Mouse (Mus musculus): ENCODE results near the gene Pak6. TPM values are rescaled to one million over a fixed set of nuclear protein-coding genes. Genes with fewer than 3 reads are reported as not detected.
A peak's percentile ranks its signal among the peaks of the same experiment; 100 is the strongest.

The Pak6 gene
- polyA plus RNA-seq, 1 experiment, result 10.9 TPM

DNA sequence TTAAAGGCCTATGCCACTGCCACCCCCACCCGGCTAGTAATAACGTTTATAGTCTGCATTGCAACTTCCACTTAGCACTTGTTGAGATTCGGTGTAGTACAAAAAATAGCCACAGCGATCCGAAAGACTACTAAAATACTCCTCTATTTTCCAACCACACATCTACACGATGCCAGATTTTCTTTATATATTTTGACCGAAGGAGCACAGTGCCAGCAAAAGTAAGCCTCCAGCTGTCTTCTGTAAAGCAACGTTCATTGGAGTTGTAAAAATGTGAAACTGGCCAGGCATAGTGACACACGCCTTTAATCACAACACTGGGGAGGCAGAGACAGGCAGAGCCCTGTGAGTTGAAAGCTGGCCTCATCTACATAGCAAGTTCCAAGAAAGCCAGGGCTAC, 78.1 kb downstream of the Pak6 start:
- Histone ChIP-seq H3K36me3 (ENCODE audit: control insufficient read depth, insufficient read depth, low read length) (no peaks in the 10 kb centered on the region), H3K27ac (ENCODE audit: insufficient read depth, low read depth, low read length) (no peak overlapping the region), H3K4me1 (ENCODE audit: control insufficient read depth, insufficient read depth, low read length) (no peaks in the 10 kb centered on the region; the same call in 1 of the 2 replicates), H3K4me3 (ENCODE audit: insufficient read depth, low read depth, low read length) (no peak overlapping the region), H3K27me3 (replicated peaks; ENCODE audit: control insufficient read depth, insufficient read depth, low read length) (no peaks in the 10 kb centered on the region)
- DNase-seq, result no peak
- WGBS, result 62% methylated on average over 9 of the region's 9 CpGs
- no peak for TF ChIP-seq POLR2A (IDR thresholded peaks at IDR 0.05; ENCODE audit: low read depth, low read length)
- no peak for TF ChIP-seq CTCF (conservative IDR thresholded peaks at IDR 0.05; ENCODE audit: insufficient read depth, insufficient read length, low read depth, low read length)

- TF ChIP-seq CTCF (conservative IDR thresholded peaks at IDR 0.05; ENCODE audit: insufficient read depth, insufficient read length, low read depth, low read length) (peak; percentile 69), POLR2A (IDR thresholded peaks at IDR 0.05; ENCODE audit: low read depth, low read length) (no peak)
- no peak overlapping the region for H3K27ac ChIP-seq (ENCODE audit: insufficient read depth, low read depth, low read length)
- H3K4me1 ChIP-seq (ENCODE audit: control insufficient read depth, insufficient read depth, low read length), result peaks cover 9% of the 10 kb centered on the region; the same call in 1 of the 2 replicates
- no peaks in the 10 kb centered on the region for H3K36me3 ChIP-seq (ENCODE audit: control insufficient read depth, insufficient read depth, low read length)
- H3K27me3 ChIP-seq (replicated peaks; ENCODE audit: control insufficient read depth, insufficient read depth, low read length), result no peaks in the 10 kb centered on the region
- 33% methylated on average over 8 of the region's 8 CpGs for WGBS
- no peak overlapping the region for H3K4me3 ChIP-seq (ENCODE audit: insufficient read depth, low read depth, low read length)
- DNase-seq, result peak; percentile 72
Observed at GRCm38 (mm10) chr2:118743261-118743943, 80.3 kb downstream of the Pak6 start.

DNA sequence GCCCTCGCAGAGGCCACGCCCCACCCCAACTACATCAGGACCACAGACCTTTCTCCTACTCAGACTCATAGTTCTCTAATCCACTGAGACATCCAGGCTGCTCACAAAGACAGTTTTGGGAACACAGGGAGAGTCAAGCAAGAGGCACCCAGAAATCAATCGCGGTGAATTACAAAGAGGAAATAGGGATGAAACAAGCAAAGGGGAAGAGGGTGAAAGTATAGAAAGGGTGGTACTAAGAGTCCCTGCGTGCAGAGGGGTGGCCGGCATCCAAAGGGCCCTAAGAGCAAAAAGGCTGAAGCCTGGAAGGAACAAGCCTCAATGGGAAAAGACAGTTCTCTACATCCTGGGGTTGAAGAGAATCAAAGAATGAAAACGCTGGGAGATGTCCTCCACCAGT, 81.5 kb downstream of the Pak6 start:
- no peak for DNase-seq
- TF ChIP-seq CTCF (conservative IDR thresholded peaks at IDR 0.05; ENCODE audit: insufficient read depth, insufficient read length, low read depth, low read length), result no peak
- TF ChIP-seq POLR2A (IDR thresholded peaks at IDR 0.05; ENCODE audit: low read depth, low read length), result no peak
- no peak overlapping the region for H3K4me3 ChIP-seq (ENCODE audit: insufficient read depth, low read depth, low read length)
- no peaks in the 10 kb centered on the region for H3K27me3 ChIP-seq (replicated peaks; ENCODE audit: control insufficient read depth, insufficient read depth, low read length)
- 32% methylated on average over 7 of the region's 7 CpGs for WGBS
- no peaks in the 10 kb centered on the region for H3K36me3 ChIP-seq (ENCODE audit: control insufficient read depth, insufficient read depth, low read length)
- peaks cover 9% of the 10 kb centered on the region; the same call in 1 of the 2 replicates for H3K4me1 ChIP-seq (ENCODE audit: control insufficient read depth, insufficient read depth, low read length)
- H3K27ac ChIP-seq (ENCODE audit: insufficient read depth, low read depth, low read length), result no peak overlapping the region

- WGBS, result 7% methylated on average over 57 of the region's 57 CpGs
- Histone ChIP-seq H3K27ac (ENCODE audit: insufficient read depth, low read depth, low read length) (no peak within 1 kb of the TSS), H3K27me3 (replicated peaks; ENCODE audit: control insufficient read depth, insufficient read depth, low read length) (no peaks in the 10 kb centered on the region), H3K4me1 (ENCODE audit: control insufficient read depth, insufficient read depth, low read length) (peaks cover 9% of the 10 kb centered on the region; the same call in 1 of the 2 replicates), H3K36me3 (ENCODE audit: control insufficient read depth, insufficient read depth, low read length) (no peaks in the 10 kb centered on the region), H3K4me3 (ENCODE audit: insufficient read depth, low read depth, low read length) (peak within 1 kb of the TSS; percentile 79)
- DNase-seq, result peak; percentile 94
- TF ChIP-seq CTCF (conservative IDR thresholded peaks at IDR 0.05; ENCODE audit: insufficient read depth, insufficient read length, low read depth, low read length) (no peak), POLR2A (IDR thresholded peaks at IDR 0.05; ENCODE audit: low read depth, low read length) (no peak)
Observed at GRCm38 (mm10) chr2:118745232-118745884, 82.3 kb downstream of the Pak6 start, which contains the start of gene Inafm2. TSS of gene Inafm2 (plus strand) at chr2:118745758.

DNA sequence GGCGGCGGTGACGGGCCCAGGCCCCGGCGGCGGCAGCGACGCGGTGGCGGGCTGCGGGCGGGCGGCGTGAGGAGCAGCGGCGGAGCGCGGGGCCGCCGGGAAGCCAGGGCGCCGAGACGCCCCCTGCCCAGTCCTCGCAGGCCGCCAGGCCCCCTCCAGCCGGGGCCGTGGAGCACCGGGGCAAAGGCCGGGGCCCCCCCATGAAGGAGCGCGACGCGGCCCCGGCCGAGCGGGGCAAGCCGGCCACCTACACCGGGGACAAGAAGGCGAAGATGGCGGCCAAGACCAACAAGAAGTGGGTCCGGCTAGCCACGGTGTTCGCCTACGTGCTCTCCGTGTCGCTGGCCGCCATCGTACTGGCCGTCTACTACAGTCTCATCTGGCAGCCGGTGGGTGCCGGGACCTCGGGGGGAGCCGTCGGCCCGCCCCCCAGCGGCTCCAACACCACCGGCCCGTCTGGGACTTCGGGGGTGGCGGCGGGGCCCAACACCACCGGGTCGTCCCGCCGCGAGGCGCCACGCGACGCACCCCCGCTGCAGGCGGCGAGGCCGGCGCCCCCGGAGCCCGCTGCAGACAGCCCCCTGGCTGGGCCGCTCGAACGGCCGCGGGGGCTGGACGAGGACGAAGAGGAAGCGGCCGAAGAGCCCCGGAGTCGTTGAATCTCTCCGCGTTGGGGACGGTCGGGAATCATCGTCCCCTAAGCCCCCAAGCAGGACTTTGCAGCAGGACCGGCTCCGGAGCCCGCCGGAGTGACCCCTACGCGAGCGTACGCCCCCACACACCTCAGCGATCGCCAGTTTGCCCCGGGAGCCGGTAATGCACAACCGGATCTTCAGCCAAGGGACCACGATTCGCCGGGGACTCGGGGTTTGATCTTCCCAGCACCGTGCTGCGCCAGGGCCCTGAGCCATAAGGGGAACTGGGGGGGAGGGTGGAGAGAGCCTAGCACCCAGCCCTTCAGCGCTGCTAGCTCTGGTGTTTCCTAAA, 83.1 kb downstream of the Pak6 start:
- Histone ChIP-seq H3K36me3 (ENCODE audit: control insufficient read depth, insufficient read depth, low read length) (no peaks in the 10 kb centered on the region), H3K4me1 (ENCODE audit: control insufficient read depth, insufficient read depth, low read length) (peaks cover 9% of the 10 kb centered on the region; the same call in 1 of the 2 replicates), H3K27ac (ENCODE audit: insufficient read depth, low read depth, low read length) (no peak overlapping the region), H3K4me3 (ENCODE audit: insufficient read depth, low read depth, low read length) (peak overlapping the region; percentile 79), H3K27me3 (replicated peaks; ENCODE audit: control insufficient read depth, insufficient read depth, low read length) (no peaks in the 10 kb centered on the region)
- WGBS, result 2% methylated on average over 109 of the region's 113 CpGs
- DNase-seq, result peak; percentile 41
- no peak for TF ChIP-seq CTCF (conservative IDR thresholded peaks at IDR 0.05; ENCODE audit: insufficient read depth, insufficient read length, low read depth, low read length)
- no peak for TF ChIP-seq POLR2A (IDR thresholded peaks at IDR 0.05; ENCODE audit: low read depth, low read length)

- TF ChIP-seq CTCF (conservative IDR thresholded peaks at IDR 0.05; ENCODE audit: insufficient read depth, insufficient read length, low read depth, low read length) (no peak), POLR2A (IDR thresholded peaks at IDR 0.05; ENCODE audit: low read depth, low read length) (no peak)
- no peak overlapping the region for H3K27ac ChIP-seq (ENCODE audit: insufficient read depth, low read depth, low read length)
- WGBS, result 50% methylated on average over 10 of the region's 10 CpGs
- no peaks in the 10 kb centered on the region for H3K27me3 ChIP-seq (replicated peaks; ENCODE audit: control insufficient read depth, insufficient read depth, low read length)
- H3K36me3 ChIP-seq (ENCODE audit: control insufficient read depth, insufficient read depth, low read length), result no peaks in the 10 kb centered on the region
- peaks cover 9% of the 10 kb centered on the region; the same call in 1 of the 2 replicates for H3K4me1 ChIP-seq (ENCODE audit: control insufficient read depth, insufficient read depth, low read length)
- peak; percentile 43 for DNase-seq
- no peak overlapping the region for H3K4me3 ChIP-seq (ENCODE audit: insufficient read depth, low read depth, low read length)
Observed at GRCm38 (mm10) chr2:118747301-118747960, 84.3 kb downstream of the Pak6 start.

Other genes starting within 250 kb of the Pak6 start
- gene Srp14, start 183.6 kb upstream of the Pak6 start, polyA plus RNA-seq (2012; rRNA removed), result 50.9 and 77.2 TPM in 2 replicates
- gene Bmf, start 113.6 kb upstream of the Pak6 start, polyA plus RNA-seq (2012; rRNA removed), result 9.1 and 10.5 TPM in 2 replicates
- 0.68 and 0.72 TPM in 2 replicates for gene Bub1b, start 65.1 kb upstream of the Pak6 start, polyA plus RNA-seq (2012; rRNA removed)
- 0.03 and 0.05 TPM in 2 replicates for gene Ankrd63, start 40.7 kb downstream of the Pak6 start, polyA plus RNA-seq (2012; rRNA removed)
- gene Plcb2, start 65.1 kb downstream of the Pak6 start, polyA plus RNA-seq (2012; rRNA removed), result 1.9 and 3.7 TPM in 2 replicates
- gene Inafm2, start 82.5 kb downstream of the Pak6 start, polyA plus RNA-seq (2012; rRNA removed), result 8.1 and 8.7 TPM in 2 replicates
- 3.4 and 3.6 TPM in 2 replicates for gene Ccdc9b, start 99.4 kb downstream of the Pak6 start, polyA plus RNA-seq (2012; rRNA removed)
- not detected in 2 replicates for gene Phgr1, start 109.5 kb downstream of the Pak6 start, polyA plus RNA-seq (2012; rRNA removed)
- gene Disp2, start 116.4 kb downstream of the Pak6 start, polyA plus RNA-seq (2012; rRNA removed), result 0.35 and 0.67 TPM in 2 replicates
- gene Knstrn, start 150.7 kb downstream of the Pak6 start, polyA plus RNA-seq (2012; rRNA removed), result 0.56 and 0.61 TPM in 2 replicates
- gene Ivd, start 198.7 kb downstream of the Pak6 start, polyA plus RNA-seq (2012; rRNA removed), result 215 and 219 TPM in 2 replicates
- gene Bahd1, start 237.1 kb downstream of the Pak6 start, polyA plus RNA-seq (2012; rRNA removed), result 17.5 and 19.9 TPM in 2 replicates

All from kidney, adult 2 months (tissue).